Mouse (Mus musculus) limb, embryonic 10.5 days (tissue): ENCODE measurements around the gene Foxp1. TPM values are rescaled to one million over a fixed set of nuclear protein-coding genes. Genes with fewer than 3 reads are reported as not detected.

ENCODE experiments used
- DNase-seq: peaks from one replicate; pipeline ENCODE4 v3.0.0-alpha.2; 2017; ENCODE audit warnings: low spot score
- H3K27ac ChIP-seq: fragments of 300-500 bp; sonication (generic); 2 replicates; pipeline ENCODE4 v1.5.1; 2016; ENCODE audit warnings: mild to moderate bottlenecking
- H3K27me3 ChIP-seq: fragments of 300-500 bp; sonication (generic); 2 replicates; pipeline ENCODE4 v1.6.1; 2016; ENCODE audit warnings: low read depth, mild to moderate bottlenecking; ENCODE audit not compliant: poor library complexity, severe bottlenecking
- H3K36me3 ChIP-seq: fragments of 300-500 bp; sonication (generic); 2 replicates; pipeline ENCODE4 v1.6.1; 2016; ENCODE audit warnings: mild to moderate bottlenecking, moderate library complexity
- H3K4me1 ChIP-seq: fragments of 300-500 bp; sonication (generic); 2 replicates; pipeline ENCODE4 v1.6.1; 2016
- H3K4me3 ChIP-seq: fragments of 300-500 bp; sonication (generic); 2 replicates; pipeline ENCODE4 v1.5.1; 2016; ENCODE audit warnings: mild to moderate bottlenecking, moderate library complexity
- H3K9me3 ChIP-seq: fragments of 300-500 bp; sonication (generic); replicated peaks from 2 replicates; pipeline ENCODE4 v1.6.1; 2016; ENCODE audit warnings: mild to moderate bottlenecking
- WGBS: fragments of 180-500 bp; shearing (Covaris S2); methylation state at CpG from one replicate; pipeline ENCODE4 v1.1.7; 2016; 5-methylcytosine and 5-hydroxymethylcytosine counted together
- polyA plus RNA-seq: library from polyadenylated mRNA; unstranded; fragments of >200 nt; fragmentation: Nextera tagmentation; extraction: Ambion mirVana; gene quantifications from 2 replicates; pipeline ENCODE4 v1.2.1, GENCODE M21; 2016

Foxp1 gene
- polyA plus RNA-seq, 1 experiment from 2014 or later, result 47.3 TPM

GRCm38 (mm10) chr6:99097191-99097590 is 425.3 kb downstream of the Foxp1 start:
- Histone ChIP-seq H3K27me3 (peaks cover 3% of the 10 kb centered on the region; the same call in 1 of the 2 replicates), H3K4me3 (no peak overlapping the region), H3K27ac (no peak overlapping the region), H3K36me3 (no peaks in the 10 kb centered on the region), H3K4me1 (peaks cover 80% of the 10 kb centered on the region), H3K9me3 (no peaks in the 10 kb centered on the region)
- 72% methylated on average over 7 of the region's 7 CpGs for WGBS
- no peak for DNase-seq

- H3K4me1 ChIP-seq, result peaks cover 76% of the 10 kb centered on the region
- H3K9me3 ChIP-seq, result no peaks in the 10 kb centered on the region
- H3K4me3 ChIP-seq, result no peak overlapping the region
- WGBS, result 60% methylated on average over 7 of the region's 7 CpGs
- no peak overlapping the region for H3K27ac ChIP-seq
- no peaks in the 10 kb centered on the region for H3K36me3 ChIP-seq
- H3K27me3 ChIP-seq, result peaks cover 3% of the 10 kb centered on the region; the same call in 1 of the 2 replicates
- DNase-seq, result no peak
Measured at GRCm38 (mm10) chr6:99096776-99097166, 425.8 kb downstream of the Foxp1 start.

- Histone ChIP-seq H3K9me3 (no peaks in the 10 kb centered on the region), H3K4me1 (peaks cover 74% of the 10 kb centered on the region), H3K36me3 (no peaks in the 10 kb centered on the region), H3K27me3 (peaks cover 3% of the 10 kb centered on the region; the same call in 1 of the 2 replicates), H3K27ac (peak overlapping the region; percentile 78), H3K4me3 (peak overlapping the region; percentile 31)
- peak; percentile 46 for DNase-seq
- WGBS, result 35% methylated on average over 12 of the region's 12 CpGs
Measured at GRCm38 (mm10) chr6:99096105-99096775, 426.3 kb downstream of the Foxp1 start.

GRCm38 (mm10) chr6:99095185-99096104 is 427.1 kb downstream of the Foxp1 start:
- Histone ChIP-seq H3K36me3 (no peaks in the 10 kb centered on the region), H3K27ac (peak overlapping the region; percentile 78), H3K9me3 (no peaks in the 10 kb centered on the region), H3K4me1 (peaks cover 71% of the 10 kb centered on the region), H3K27me3 (peaks cover 3% of the 10 kb centered on the region; the same call in 1 of the 2 replicates), H3K4me3 (peak overlapping the region; percentile 31)
- WGBS, result 42% methylated on average over 18 of the region's 18 CpGs
- no peak for DNase-seq

GRCm38 (mm10) chr6:99094339-99094989 is 428.1 kb downstream of the Foxp1 start:
- WGBS, result 25% methylated on average over 10 of the region's 10 CpGs
- no peak for DNase-seq
- Histone ChIP-seq H3K36me3 (no peaks in the 10 kb centered on the region), H3K27ac (peak overlapping the region; percentile 58; the same call in 1 of the 2 replicates), H3K9me3 (no peaks in the 10 kb centered on the region), H3K4me3 (peak overlapping the region; percentile 31; the same call in 1 of the 2 replicates), H3K4me1 (peaks cover 66% of the 10 kb centered on the region), H3K27me3 (peaks cover 3% of the 10 kb centered on the region; the same call in 1 of the 2 replicates)

- Histone ChIP-seq H3K27me3 (peaks cover 3% of the 10 kb centered on the region; the same call in 1 of the 2 replicates), H3K9me3 (no peaks in the 10 kb centered on the region), H3K36me3 (no peaks in the 10 kb centered on the region), H3K4me3 (no peak overlapping the region), H3K4me1 (peaks cover 65% of the 10 kb centered on the region), H3K27ac (no peak overlapping the region)
- DNase-seq, result no peak
- WGBS, result 63% methylated on average over 2 of the region's 2 CpGs
Measured at GRCm38 (mm10) chr6:99093856-99094255, 428.7 kb downstream of the Foxp1 start.

- no peak overlapping the region for H3K4me3 ChIP-seq
- H3K27ac ChIP-seq, result no peak overlapping the region
- 70% methylated on average over 5 of the region's 5 CpGs for WGBS
- peaks cover 3% of the 10 kb centered on the region; the same call in 1 of the 2 replicates for H3K27me3 ChIP-seq
- H3K4me1 ChIP-seq, result peaks cover 63% of the 10 kb centered on the region
- no peaks in the 10 kb centered on the region for H3K36me3 ChIP-seq
- no peaks in the 10 kb centered on the region for H3K9me3 ChIP-seq
- DNase-seq, result no peak
Measured at GRCm38 (mm10) chr6:99093208-99093607, 429.3 kb downstream of the Foxp1 start.

GRCm38 (mm10) chr6:99091799-99092198 is 430.7 kb downstream of the Foxp1 start:
- no peak for DNase-seq
- no peaks in the 10 kb centered on the region for H3K27me3 ChIP-seq
- no peaks in the 10 kb centered on the region for H3K36me3 ChIP-seq
- H3K4me3 ChIP-seq, result no peak overlapping the region
- no peak overlapping the region for H3K27ac ChIP-seq
- H3K9me3 ChIP-seq, result no peaks in the 10 kb centered on the region
- peaks cover 54% of the 10 kb centered on the region for H3K4me1 ChIP-seq
- WGBS, result 88% methylated on average over 2 of the region's 2 CpGs

- no peak overlapping the region for H3K4me3 ChIP-seq
- peaks cover 18% of the 10 kb centered on the region for H3K4me1 ChIP-seq
- peak overlapping the region; percentile 6; the same call in 1 of the 2 replicates for H3K27ac ChIP-seq
Measured at GRCm38 (mm10) chr6:99087598-99087997, 434.9 kb downstream of the Foxp1 start.

GRCm38 (mm10) chr6:99084956-99085355 is 437.6 kb downstream of the Foxp1 start:
- Histone ChIP-seq H3K27me3 (no peaks in the 10 kb centered on the region), H3K4me3 (no peak overlapping the region), H3K4me1 (peaks cover 18% of the 10 kb centered on the region), H3K36me3 (no peaks in the 10 kb centered on the region), H3K9me3 (no peaks in the 10 kb centered on the region), H3K27ac (no peak overlapping the region)
- WGBS, result 93% methylated on average over 4 of the region's 4 CpGs
- DNase-seq, result no peak

More at GRCm38 (mm10) chr6:99087598-99087997, 434.9 kb downstream of the Foxp1 start:
- H3K27me3 ChIP-seq, result no peaks in the 10 kb centered on the region
- no peak for DNase-seq
- H3K36me3 ChIP-seq, result no peaks in the 10 kb centered on the region
- 83% methylated on average over 7 of the region's 7 CpGs for WGBS
- H3K9me3 ChIP-seq, result no peaks in the 10 kb centered on the region

GRCm38 (mm10) chr6:99081259-99081658 is 441.3 kb downstream of the Foxp1 start:
- no peaks in the 10 kb centered on the region for H3K9me3 ChIP-seq
- 41% methylated on average over 5 of the region's 5 CpGs for WGBS
- no peaks in the 10 kb centered on the region for H3K27me3 ChIP-seq
- no peak overlapping the region for H3K4me3 ChIP-seq
- no peaks in the 10 kb centered on the region for H3K36me3 ChIP-seq
- no peak overlapping the region for H3K27ac ChIP-seq
- no peak for DNase-seq
- H3K4me1 ChIP-seq, result peaks cover 16% of the 10 kb centered on the region

- WGBS, result 61% methylated on average over 10 of the region's 10 CpGs
- peaks cover 12% of the 10 kb centered on the region for H3K36me3 ChIP-seq
- DNase-seq, result no peak
- no peak overlapping the region for H3K27ac ChIP-seq
- no peak overlapping the region for H3K4me3 ChIP-seq
- H3K4me1 ChIP-seq, result peaks cover 16% of the 10 kb centered on the region
- H3K9me3 ChIP-seq, result no peaks in the 10 kb centered on the region
- H3K27me3 ChIP-seq, result no peaks in the 10 kb centered on the region
Measured at GRCm38 (mm10) chr6:99079041-99079835, 443.3 kb downstream of the Foxp1 start.
